Mouse (Mus musculus): ENCODE measurements around the gene Tmem267.

GRCm38 (mm10) chr13:119619735-119620134, 131.9 kb downstream of the Tmem267 start:
- no peak for TF ChIP-seq CTCF (IDR thresholded peaks at IDR 0.05; ENCODE audit: low read depth)
- no peak for TF ChIP-seq EP300 (IDR thresholded peaks at IDR 0.05; ENCODE audit: low read depth)

Measured in liver, postnatal 0 days (tissue).